Mouse (Mus musculus): Measurements from ENCODE around the gene Ankrd34a.
A peak's percentile ranks its signal among the peaks of the same experiment; 100 is the strongest.

The Ankrd34a gene

DNA sequence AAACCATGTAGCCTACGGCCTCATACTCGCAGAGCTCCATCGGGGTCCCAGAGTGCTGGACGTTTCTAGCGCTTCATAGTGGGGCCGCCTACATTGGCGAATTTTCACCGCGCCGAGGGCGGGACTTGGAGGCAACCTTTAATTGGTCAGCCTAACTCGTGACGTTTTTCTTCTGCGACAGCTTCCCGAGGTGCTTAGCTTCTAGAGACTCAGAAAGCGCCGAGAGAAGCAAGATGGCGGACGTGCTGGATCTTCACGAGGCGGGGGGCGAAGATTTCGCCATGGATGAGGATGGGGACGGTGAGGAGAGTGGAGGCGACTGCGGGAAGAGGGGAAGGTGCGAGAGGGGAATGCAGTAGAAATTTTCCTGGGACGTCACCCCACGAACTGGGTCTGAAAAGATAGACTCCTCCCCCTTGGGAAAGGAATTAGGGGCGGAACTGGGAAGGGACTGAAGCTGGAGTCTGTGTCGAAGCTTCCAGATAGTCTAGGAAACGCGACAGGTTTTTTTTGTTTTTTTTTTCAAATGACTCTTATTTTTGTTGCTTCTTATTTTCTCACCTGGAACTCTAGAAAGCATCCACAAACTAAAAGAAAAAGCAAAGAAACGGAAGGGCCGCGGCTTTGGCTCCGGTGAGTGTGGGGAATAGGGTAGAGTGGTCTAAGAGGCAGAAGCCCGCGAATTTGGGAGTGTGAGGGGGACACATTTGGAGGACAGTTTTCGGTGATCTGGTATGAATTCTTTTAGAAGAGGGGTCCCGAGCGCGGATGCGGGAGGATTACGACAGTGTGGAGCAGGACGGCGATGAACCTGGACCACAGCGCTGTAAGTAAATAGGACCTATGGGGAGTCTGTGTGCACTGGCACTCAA, 33.5 kb downstream of the Ankrd34a start, which contains the start of gene Rbm8a:
Gene Rbm8a (plus strand): TSS at position 205 of the 872 bp plus-strand sequence.
- DNase-seq = peak; percentile 95

GRCm38 (mm10) chr3:96632058-96632457, 35.6 kb downstream of the Ankrd34a start:
- no peak for DNase-seq

- no peak for DNase-seq
These were observed 37.6 kb downstream of the Ankrd34a start for GRCm38 (mm10) chr3:96634015-96634414.

DNA sequence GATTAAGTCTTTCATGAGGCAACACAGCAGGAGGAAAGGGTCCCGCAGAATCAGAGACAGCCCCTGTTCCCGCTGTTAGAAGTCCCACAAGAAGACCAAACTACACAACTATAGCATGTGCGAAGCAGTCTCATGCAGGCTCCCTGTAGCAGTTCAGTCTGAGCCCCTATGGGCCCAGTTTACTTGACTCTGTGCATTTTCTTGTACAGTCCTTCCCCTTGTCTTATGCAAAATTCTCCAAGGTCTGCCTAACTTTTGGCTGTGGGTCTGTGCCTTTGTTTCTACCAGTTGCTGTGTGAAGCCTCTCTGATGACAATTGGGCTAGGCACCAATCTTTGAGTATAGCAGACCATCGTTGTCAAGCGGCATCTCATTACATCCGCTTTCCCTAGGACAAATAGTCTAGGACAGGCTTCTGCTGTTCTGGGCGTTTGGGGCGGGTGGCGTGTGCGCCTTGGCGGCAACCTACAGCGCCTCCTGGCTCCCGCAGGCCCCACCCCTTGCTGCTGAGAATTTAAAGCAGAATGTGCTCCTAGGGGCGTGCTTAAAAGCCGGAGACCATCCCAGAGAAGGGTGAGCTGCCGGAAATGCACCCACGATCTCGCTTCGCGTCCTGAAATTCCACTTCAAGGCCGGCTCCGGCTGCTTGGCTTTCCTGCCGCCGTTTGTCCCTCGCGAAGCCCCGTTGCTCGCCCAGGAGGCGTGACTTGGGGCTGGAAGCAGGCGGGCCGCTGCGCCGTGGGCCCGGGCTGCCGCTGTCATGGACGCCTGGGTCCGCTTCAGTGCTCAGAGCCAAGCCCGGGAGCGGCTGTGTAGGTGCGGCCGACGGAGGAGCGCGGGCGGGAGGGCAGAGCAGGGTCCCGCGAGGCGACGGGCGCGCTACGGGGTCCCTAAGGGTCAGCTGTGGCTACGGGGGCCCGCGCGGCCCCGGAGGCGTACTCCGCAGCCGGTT, 38.8 kb downstream of the Ankrd34a start, which contains the start of the genes Pex11b and Gm42957:
Gene Pex11b (plus strand): TSS at position 449 of the 952 bp plus-strand sequence.
Gene Gm42957 (plus strand): TSS at position 547 of the 952 bp plus-strand sequence.
- DNase-seq = peak; percentile 92

GRCm38 (mm10) chr3:96635906-96636305, 39.5 kb downstream of the Ankrd34a start:
- DNase-seq = no peak

GRCm38 (mm10) chr3:96636448-96636847, 40.0 kb downstream of the Ankrd34a start:
- DNase-seq = no peak

GRCm38 (mm10) chr3:96639219-96639618, 42.8 kb downstream of the Ankrd34a start:
- no peak for DNase-seq

- DNase-seq = no peak
These were observed 48.7 kb downstream of the Ankrd34a start, which contains the start of gene Itga10 for GRCm38 (mm10) chr3:96645018-96645649. Gene Itga10, plus strand, starts transcription at chr3:96645584.

DNA sequence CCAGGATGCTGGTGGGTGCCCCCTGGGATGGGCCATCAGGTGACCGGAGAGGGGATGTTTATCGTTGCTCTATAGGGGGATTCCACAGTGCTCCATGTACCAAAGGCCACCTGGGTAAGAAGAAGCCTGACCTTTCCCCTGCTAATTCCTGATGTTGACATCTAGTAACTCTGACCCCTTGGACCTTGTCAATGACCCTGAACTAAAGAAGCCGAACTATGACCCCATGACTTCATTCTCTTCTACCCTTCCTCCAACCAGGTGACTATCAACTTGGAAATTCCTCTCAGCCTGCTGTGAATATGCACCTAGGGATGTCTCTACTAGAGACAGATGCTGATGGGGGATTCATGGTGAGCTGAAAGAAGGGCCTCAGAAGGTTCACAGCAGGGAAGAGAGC, 50.9 kb downstream of the Ankrd34a start:
- no peak for DNase-seq

Measured in right cerebral cortex, postnatal 25 days (tissue).